Mouse (Mus musculus) cerebellum, adult 18-20 months (tissue): ENCODE measurements at regions not wholly inside any gene's neighbourhood (a gene's known extent, or its start where the extent isn't known, plus 50 kb on each side); places are given as distances from the start of the nearest gene placed in this dataset.
A peak's percentile ranks its signal among the peaks of the same experiment; 100 is the strongest.

Experiments
- DNase-seq, 2 experiments: peaks; one replicate each; pipeline ENCODE4 v3.0.0; 2021

GRCm38 (mm10) chr2:50687222-50687621 lies 390.6 kb upstream of the Mmadhc start:
- no peak for DNase-seq

GRCm38 (mm10) chr2:50677456-50677855 lies 380.9 kb upstream of the Mmadhc start:
- DNase-seq, result peak; percentile 10 to 11

- DNase-seq, result no peak
Measured at GRCm38 (mm10) chr2:50675736-50676550, 379.3 kb upstream of the Mmadhc start.

- DNase-seq, result no peak
Measured at GRCm38 (mm10) chr2:50674856-50675175, 378.2 kb upstream of the Mmadhc start.

- no peak for DNase-seq
Measured at GRCm38 (mm10) chr2:50674151-50674855, 377.7 kb upstream of the Mmadhc start.

- DNase-seq, result no peak
Measured at GRCm38 (mm10) chr2:50669297-50669696, 372.7 kb upstream of the Mmadhc start.

- no peak for DNase-seq
Measured at GRCm38 (mm10) chr2:50668789-50669188, 372.2 kb upstream of the Mmadhc start.

GRCm38 (mm10) chr2:50667180-50667579 lies 370.6 kb upstream of the Mmadhc start:
- DNase-seq, result no peak

GRCm38 (mm10) chr2:50662504-50662903 lies 365.9 kb upstream of the Mmadhc start:
- DNase-seq, result no peak

- no peak for DNase-seq
Measured at GRCm38 (mm10) chr2:50660000-50660399, 363.4 kb upstream of the Mmadhc start.

- peak in 1 of 2 experiments; percentile 8 for DNase-seq
Measured at GRCm38 (mm10) chr2:50657826-50658225, 361.2 kb upstream of the Mmadhc start.

- peak; percentile 28 to 36 for DNase-seq
Measured at GRCm38 (mm10) chr2:50656351-50656750, 359.8 kb upstream of the Mmadhc start.

- DNase-seq, result peak; percentile 91 to 96
Measured at GRCm38 (mm10) chr2:50654953-50655324, 358.3 kb upstream of the Mmadhc start.

- DNase-seq, result peak; percentile 48 to 53
Measured at GRCm38 (mm10) chr2:50654221-50654952, 357.8 kb upstream of the Mmadhc start.

GRCm38 (mm10) chr2:50653121-50653615 lies 356.6 kb upstream of the Mmadhc start:
- DNase-seq, result peak; percentile 21 to 34

- no peak for DNase-seq
Measured at GRCm38 (mm10) chr2:50649656-50650055, 353.1 kb upstream of the Mmadhc start.

GRCm38 (mm10) chr2:50643219-50643618 lies 346.6 kb upstream of the Mmadhc start:
- no peak for DNase-seq

GRCm38 (mm10) chr2:50642198-50642597 lies 345.6 kb upstream of the Mmadhc start:
- no peak for DNase-seq

GRCm38 (mm10) chr2:50635896-50636295 lies 339.3 kb upstream of the Mmadhc start:
- no peak for DNase-seq

GRCm38 (mm10) chr2:50631786-50632185 lies 335.2 kb upstream of the Mmadhc start:
- DNase-seq, result no peak

GRCm38 (mm10) chr2:50627501-50627900 lies 330.9 kb upstream of the Mmadhc start:
- DNase-seq, result no peak

- no peak for DNase-seq
Measured at GRCm38 (mm10) chr2:50625233-50625749, 328.7 kb upstream of the Mmadhc start.

GRCm38 (mm10) chr2:50609086-50609485 lies 312.5 kb upstream of the Mmadhc start:
- DNase-seq, result peak; percentile 48 to 62
